ENCODE assay signal across 9 mouse cellular contexts in the genomic region with DNA sequence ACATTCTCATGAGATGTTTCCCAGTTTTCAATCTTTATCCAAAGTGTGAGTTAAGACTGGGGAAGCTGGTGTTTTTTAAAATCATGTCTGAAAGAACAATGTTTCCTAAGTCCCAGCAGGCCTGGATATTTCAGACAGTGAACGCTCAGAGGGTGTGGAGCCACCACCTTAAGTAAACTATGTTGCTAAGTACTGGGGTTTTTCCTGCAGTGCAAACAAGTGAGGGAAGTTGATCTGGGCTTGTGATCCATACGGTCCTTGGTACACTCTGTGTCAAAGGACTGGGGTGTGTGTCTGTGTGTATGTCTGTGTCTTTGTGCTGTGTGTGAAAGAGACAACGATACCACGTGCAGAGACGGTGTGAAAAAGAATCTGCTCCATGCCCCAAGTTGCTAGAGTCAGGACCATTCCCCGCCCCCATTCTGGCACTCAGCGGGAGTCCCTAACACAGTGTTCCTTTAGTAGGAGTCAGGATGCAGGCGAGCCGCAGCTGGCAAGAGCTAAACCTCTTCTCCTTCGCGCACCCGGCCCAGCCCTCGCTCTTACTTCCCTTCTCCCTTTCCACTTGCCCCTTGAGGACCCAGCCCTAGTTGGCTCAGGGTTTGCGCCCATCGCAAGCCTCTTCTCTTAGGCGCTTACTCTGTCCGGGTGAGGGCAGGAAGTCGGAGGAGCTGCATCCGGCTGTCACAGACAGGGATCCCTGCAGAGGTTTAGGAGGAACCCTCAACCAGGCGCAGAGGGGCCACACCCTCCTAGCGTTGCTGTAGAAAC. TPM values are rescaled to one million over a fixed set of nuclear protein-coding genes. Genes with fewer than 3 reads are reported as not detected.
DNase-seq lines count a peak whose midpoint lies in the region; ATAC-seq and TF ChIP-seq lines count a peak whose summit lies in the region.
"Had no signal": no experiment of that assay in that cellular context is flagged by ENCODE, and none has a peak within 500 bp of the region (broad histone marks: within the 10 kb centered on the region; RNA-seq: fewer than 3 reads in every experiment).

Gene Dyrk4 (minus strand): TSS at position 729 of the 771 bp plus-strand sequence.

- peak; percentile 25 for ATAC-seq in granulocyte monocyte progenitor cell, adult 5-6 weeks (replicated peaks; ENCODE audit: poor library complexity, severe bottlenecking)
- ATAC-seq in intestine, embryonic 14.5 days (replicated peaks; ENCODE audit: low FRiP score, low TSS enrichment, low read depth), result peak; percentile 88
- ATAC-seq in lung, embryonic 14.5 days (ENCODE audit: insufficient read depth), result peak; percentile 82

- H3K36me3 ChIP-seq in intestine, embryonic 14.5 days (ENCODE audit: control insufficient read depth, insufficient read depth, low read length), result peaks cover 42% of the 10 kb centered on the region
- H3K36me3 ChIP-seq in lung, embryonic 14.5 days (ENCODE audit: insufficient read depth), result peaks cover 40% of the 10 kb centered on the region

- TF ChIP-seq CTCF in gastrocnemius, adult 2 months (IDR thresholded peaks at IDR 0.05), result no peak
- TF ChIP-seq CTCF in lung, embryonic 14.5 days (IDR thresholded peaks at IDR 0.05; ENCODE audit: low read depth), result no peak
- no peak for TF ChIP-seq CTCF in cerebellum, adult 2 months (IDR thresholded peaks at IDR 0.05; ENCODE audit: borderline replicate concordance, insufficient read depth, low read depth, low read length)

- H3K9me3 ChIP-seq in intestine, embryonic 14.5 days (ENCODE audit: control insufficient read depth, low read length), result no peaks in the 10 kb centered on the region
- H3K9me3 ChIP-seq in lung, embryonic 14.5 days (ENCODE audit: low read depth, low read length), result no peaks in the 10 kb centered on the region

- H3K4me3 ChIP-seq in gastrocnemius, adult 2 months, result peak within 1 kb of the TSS; percentile 59
- H3K4me3 ChIP-seq in intestine, embryonic 14.5 days (ENCODE audit: low read depth, low read length), result no peak within 1 kb of the TSS
- no peak within 1 kb of the TSS for H3K4me3 ChIP-seq in lung, embryonic 14.5 days (ENCODE audit: low read depth, low read length)
- no peak within 1 kb of the TSS for H3K4me3 ChIP-seq in cerebellum, adult 2 months (replicated peaks; ENCODE audit: insufficient read depth, low read depth, low read length)

- no peaks in the 10 kb centered on the region for H3K4me1 ChIP-seq in intestine, embryonic 14.5 days (replicated peaks; ENCODE audit: control insufficient read depth, insufficient read depth, low read length)
- no peaks in the 10 kb centered on the region for H3K4me1 ChIP-seq in lung, embryonic 14.5 days (ENCODE audit: insufficient read depth)
- no peaks in the 10 kb centered on the region for H3K4me1 ChIP-seq in cerebellum, adult 2 months (ENCODE audit: control insufficient read depth, insufficient read depth, low read length)

- H3K27me3 ChIP-seq in intestine, embryonic 14.5 days (replicated peaks; ENCODE audit: control insufficient read depth, insufficient read depth, low read length), result no peaks in the 10 kb centered on the region
- no peaks in the 10 kb centered on the region for H3K27me3 ChIP-seq in lung, embryonic 14.5 days (ENCODE audit: insufficient read depth, low read length)
- no peaks in the 10 kb centered on the region for H3K27me3 ChIP-seq in cerebellum, adult 2 months (ENCODE audit: control insufficient read depth, insufficient read depth, low read length)

- peak within 1 kb of the TSS; percentile 20 for H3K4me2 ChIP-seq in intestine, embryonic 14.5 days (ENCODE audit: low read length)
- H3K4me2 ChIP-seq in lung, embryonic 14.5 days, result peak within 1 kb of the TSS; percentile 44

- H3K9ac ChIP-seq in intestine, embryonic 14.5 days (ENCODE audit: low read length), result no peak within 1 kb of the TSS
- H3K9ac ChIP-seq in lung, embryonic 14.5 days, result peak within 1 kb of the TSS; percentile 40; the same call in 1 of the 2 replicates

- intact Hi-C loops in gastrocnemius, adult 2 months (cut with DNase I), result no loop called here

- no peak for TF ChIP-seq POLR2A in cerebellum, adult 2 months (IDR thresholded peaks at IDR 0.05; ENCODE audit: borderline replicate concordance, insufficient read depth, low read length)

- WGBS in intestine, embryonic 14.5 days, result 9% methylated on average over 21 of the region's 21 CpGs
- 9% methylated on average over 21 of the region's 21 CpGs for WGBS in lung, embryonic 14.5 days
- 8% methylated on average over 21 of the region's 21 CpGs for WGBS in cerebellum, adult 2 months

- peak within 1 kb of the TSS; percentile 43; the same call in 1 of the 2 replicates for H3K27ac ChIP-seq in gastrocnemius, adult 2 months
- peak within 1 kb of the TSS; percentile 51 for H3K27ac ChIP-seq in intestine, embryonic 14.5 days (ENCODE audit: low read depth)
- peak within 1 kb of the TSS; percentile 61; the same call in 1 of the 2 replicates for H3K27ac ChIP-seq in lung, embryonic 14.5 days (ENCODE audit: low read depth)
- H3K27ac ChIP-seq in cerebellum, adult 2 months (ENCODE audit: insufficient read depth, low read length), result no peak within 1 kb of the TSS

- peak; percentile 29 for DNase-seq in gastrocnemius, adult 2 months
- DNase-seq in gastrocnemius, adult 8-10 months (ENCODE audit: low spot score in 2 of 2), result no peak
- DNase-seq in WW6 (ENCODE audit: low read depth, low spot score), result peak; percentile 59
- peak; percentile 59 for DNase-seq in intestine, embryonic 14.5 days (ENCODE audit: low spot score)
- DNase-seq in lung, embryonic 14.5 days, result peak; percentile 52
- DNase-seq in right cerebral cortex, postnatal 14 days, result peak; percentile 39
- no peak for DNase-seq in cerebellum, adult 2 months

RNA-seq across cellular contexts. Expression of gene Dyrk4, which starts in this region (rescaled TPM):
- not detected for total RNA-seq in gastrocnemius, adult 2 months (2021)
- total RNA-seq in gastrocnemius, adult 8-10 months (2022), result not detected
- not detected in 2 replicates for total RNA-seq in granulocyte monocyte progenitor cell, adult 5-6 weeks (2014; fragmentation: Nextera tagmentation)
- not detected in 2 replicates for total RNA-seq in granulocyte monocyte progenitor cell, adult 5-6 weeks (2017)
- polyA plus RNA-seq in intestine, embryonic 14.5 days (2014; fragmentation: Nextera tagmentation; extraction: Ambion mirVana), result not detected in 2 replicates
- polyA plus RNA-seq in lung, embryonic 14.5 days (2014; fragmentation: Nextera tagmentation; extraction: Ambion mirVana), result 0.13 TPM in 1 of 2 replicates, not detected in the other
- 0.10 and 0.23 TPM in 2 replicates for polyA plus RNA-seq in cerebellum, adult 2 months (2012; rRNA removed)
- total RNA-seq: MEL had no signal

Comparison
In these comparisons a context has a peak if more than half of its experiments do, and no peak if none do; other contexts are left out.
1. Peak in DNase-seq, H3K4me3 ChIP-seq and H3K27ac ChIP-seq in gastrocnemius, adult 2 months; RNA of the gene not detected or under 1 TPM.
2. Peak in ATAC-seq in granulocyte monocyte progenitor cell, adult 5-6 weeks; RNA of the gene not detected or under 1 TPM.
3. Peak in DNase-seq, ATAC-seq, H3K27ac ChIP-seq and H3K4me2 ChIP-seq in intestine, embryonic 14.5 days; RNA of the gene not detected or under 1 TPM.
4. Peak in DNase-seq, ATAC-seq, H3K27ac ChIP-seq, H3K9ac ChIP-seq and H3K4me2 ChIP-seq in lung, embryonic 14.5 days; RNA of the gene not detected or under 1 TPM.
5. DNase-seq: peak in WW6 (single experiment) and right cerebral cortex, postnatal 14 days (single experiment); none in gastrocnemius, adult 8-10 months (0 of 2) and cerebellum, adult 2 months (0 of 2).
6. ATAC-seq: peak in every context shown above with its lines; median percentile 88 in intestine, embryonic 14.5 days; 82 in lung, embryonic 14.5 days; 25 in granulocyte monocyte progenitor cell, adult 5-6 weeks.